Mouse (Mus musculus): ENCODE measurements around the gene Sema4b. TPM values are rescaled to one million over a fixed set of nuclear protein-coding genes. Genes with fewer than 3 reads are reported as not detected.

Gene Sema4b
- total RNA-seq, 1 experiment: 50.1 TPM

- Histone ChIP-seq H3K4me1 (ENCODE audit: control insufficient read depth in 2 of 2, insufficient read depth in 2 of 2, low read length in 2 of 2, poor library complexity in 1 of 2) (peaks cover 20 to 36% of the 10 kb centered on the region in 2 experiments), H3K9ac (ENCODE audit: insufficient read depth, low read depth, low read length, poor library complexity, severe bottlenecking) (peak overlapping the region; percentile 65), H3K4me3 (ENCODE audit: insufficient read depth in 1 of 2, low read depth in 1 of 2, low read length in 2 of 2, poor library complexity in 1 of 2, severe bottlenecking in 1 of 2) (peak overlapping the region; percentile 27 to 39), H3K36me3 (ENCODE audit: control insufficient read depth, insufficient read depth, low read length, poor library complexity, severe bottlenecking) (no peaks in the 10 kb centered on the region), H3K9me3 (ENCODE audit: control insufficient read depth, insufficient read depth, low read depth, low read length) (no peaks in the 10 kb centered on the region), H3K27ac (ENCODE audit: insufficient read depth, low read depth, low read length, poor library complexity, severe bottlenecking) (peak overlapping the region; percentile 99)
- TF ChIP-seq MAFK (IDR thresholded peaks at IDR 0.05; ENCODE audit: insufficient read depth, low read depth, low read length) (no peak), ZNF384 (IDR thresholded peaks at IDR 0.05; ENCODE audit: low read depth, low read length) (no peak), ZC3H11A (IDR thresholded peaks at IDR 0.05; ENCODE audit: borderline replicate concordance, low read depth, low read length) (no peak), HCFC1 (IDR thresholded peaks at IDR 0.05; ENCODE audit: borderline replicate concordance, insufficient read depth, low read length) (no peak), CHD2 (IDR thresholded peaks at IDR 0.05; ENCODE audit: low read depth, low read length) (no peak)
- no peak for DNase-seq (ENCODE audit: low read depth, low spot score)
- in situ Hi-C loops (cut with MboI; ENCODE audit: low sequenced_read_pairs in 2 of 2, unreplicated experiment in 2 of 2): no loop called here
Measured at GRCm38 (mm10) chr7:80189147-80189933, 2.7 kb downstream of the Sema4b start.

GRCm38 (mm10) chr7:80191455-80191854 lies 4.8 kb downstream of the Sema4b start:
- Histone ChIP-seq H3K36me3 (ENCODE audit: control insufficient read depth, insufficient read depth, low read length, poor library complexity, severe bottlenecking) (no peaks in the 10 kb centered on the region), H3K27ac (ENCODE audit: insufficient read depth, low read depth, low read length, poor library complexity, severe bottlenecking) (peak overlapping the region; percentile 71), H3K4me3 (ENCODE audit: insufficient read depth in 1 of 2, low read depth in 1 of 2, low read length in 2 of 2, poor library complexity in 1 of 2, severe bottlenecking in 1 of 2) (no peak overlapping the region; a peak in 1 of 4 replicates), H3K9me3 (ENCODE audit: control insufficient read depth, insufficient read depth, low read depth, low read length) (no peaks in the 10 kb centered on the region), H3K9ac (ENCODE audit: insufficient read depth, low read depth, low read length, poor library complexity, severe bottlenecking) (no peak overlapping the region; the same call in 1 of the 2 replicates), H3K4me1 (ENCODE audit: control insufficient read depth in 2 of 2, insufficient read depth in 2 of 2, low read length in 2 of 2, poor library complexity in 1 of 2) (peaks cover 17 to 30% of the 10 kb centered on the region in 2 experiments)
- no peak for DNase-seq (ENCODE audit: low read depth, low spot score)
- in situ Hi-C loops (cut with MboI; ENCODE audit: low sequenced_read_pairs in 2 of 2, unreplicated experiment in 2 of 2): no loop called here
- TF ChIP-seq ZC3H11A (IDR thresholded peaks at IDR 0.05; ENCODE audit: borderline replicate concordance, low read depth, low read length) (no peak), ZNF384 (IDR thresholded peaks at IDR 0.05; ENCODE audit: low read depth, low read length) (no peak), MAFK (IDR thresholded peaks at IDR 0.05; ENCODE audit: insufficient read depth, low read depth, low read length) (no peak), HCFC1 (IDR thresholded peaks at IDR 0.05; ENCODE audit: borderline replicate concordance, insufficient read depth, low read length) (no peak), CHD2 (IDR thresholded peaks at IDR 0.05; ENCODE audit: low read depth, low read length) (no peak)

- TF ChIP-seq HCFC1 (IDR thresholded peaks at IDR 0.05; ENCODE audit: borderline replicate concordance, insufficient read depth, low read length): no peak
- TF ChIP-seq ZNF384 (IDR thresholded peaks at IDR 0.05; ENCODE audit: low read depth, low read length): no peak
- no peak for TF ChIP-seq CHD2 (IDR thresholded peaks at IDR 0.05; ENCODE audit: low read depth, low read length)
- no peak for TF ChIP-seq MAFK (IDR thresholded peaks at IDR 0.05; ENCODE audit: insufficient read depth, low read depth, low read length)
- TF ChIP-seq ZC3H11A (IDR thresholded peaks at IDR 0.05; ENCODE audit: borderline replicate concordance, low read depth, low read length): no peak
- peak; percentile 86 for DNase-seq (ENCODE audit: low read depth, low spot score)
- Histone ChIP-seq H3K4me3 (ENCODE audit: insufficient read depth in 1 of 2, low read depth in 1 of 2, low read length in 2 of 2, poor library complexity in 1 of 2, severe bottlenecking in 1 of 2) (peak overlapping the region; percentile 69 to 71; a peak in 3 of 4 replicates), H3K4me1 (ENCODE audit: control insufficient read depth in 2 of 2, insufficient read depth in 2 of 2, low read length in 2 of 2, poor library complexity in 1 of 2) (peaks cover 21 to 30% of the 10 kb centered on the region in 2 experiments), H3K9ac (ENCODE audit: insufficient read depth, low read depth, low read length, poor library complexity, severe bottlenecking) (peak overlapping the region; percentile 67), H3K36me3 (ENCODE audit: control insufficient read depth, insufficient read depth, low read length, poor library complexity, severe bottlenecking) (no peaks in the 10 kb centered on the region), H3K27ac (ENCODE audit: insufficient read depth, low read depth, low read length, poor library complexity, severe bottlenecking) (peak overlapping the region; percentile 79), H3K9me3 (ENCODE audit: control insufficient read depth, insufficient read depth, low read depth, low read length) (no peaks in the 10 kb centered on the region)
- in situ Hi-C loops (cut with MboI; ENCODE audit: low sequenced_read_pairs in 2 of 2, unreplicated experiment in 2 of 2): no loop called here
Measured at GRCm38 (mm10) chr7:80192226-80193061, 5.8 kb downstream of the Sema4b start.

GRCm38 (mm10) chr7:80193941-80194739 lies 7.5 kb downstream of the Sema4b start:
- no peak for DNase-seq (ENCODE audit: low read depth, low spot score)
- H3K4me1 ChIP-seq (ENCODE audit: control insufficient read depth in 2 of 2, insufficient read depth in 2 of 2, low read length in 2 of 2, poor library complexity in 1 of 2): peaks cover 14 to 27% of the 10 kb centered on the region in 2 experiments; a peak in 3 of 4 replicates

More at GRCm38 (mm10) chr7:80193941-80194739, 7.5 kb downstream of the Sema4b start:
- Histone ChIP-seq H3K4me3 (ENCODE audit: insufficient read depth in 1 of 2, low read depth in 1 of 2, low read length in 2 of 2, poor library complexity in 1 of 2, severe bottlenecking in 1 of 2) (no peak overlapping the region), H3K9ac (ENCODE audit: insufficient read depth, low read depth, low read length, poor library complexity, severe bottlenecking) (no peak overlapping the region; the same call in 1 of the 2 replicates), H3K9me3 (ENCODE audit: control insufficient read depth, insufficient read depth, low read depth, low read length) (no peaks in the 10 kb centered on the region), H3K36me3 (ENCODE audit: control insufficient read depth, insufficient read depth, low read length, poor library complexity, severe bottlenecking) (no peaks in the 10 kb centered on the region), H3K27ac (ENCODE audit: insufficient read depth, low read depth, low read length, poor library complexity, severe bottlenecking) (no peak overlapping the region)
- TF ChIP-seq ZC3H11A (IDR thresholded peaks at IDR 0.05; ENCODE audit: borderline replicate concordance, low read depth, low read length): no peak
- TF ChIP-seq HCFC1 (IDR thresholded peaks at IDR 0.05; ENCODE audit: borderline replicate concordance, insufficient read depth, low read length): no peak
- in situ Hi-C loops (cut with MboI; ENCODE audit: low sequenced_read_pairs in 2 of 2, unreplicated experiment in 2 of 2): no loop called here
